Mouse (Mus musculus) spleen, adult 2 months (tissue): ENCODE results near the gene Hpd. TPM values are rescaled to one million over a fixed set of nuclear protein-coding genes. Genes with fewer than 3 reads are reported as not detected.
A peak's percentile ranks its signal among the peaks of the same experiment; 100 is the strongest.

Experiments used
- DNase-seq, 2 experiments: peaks; one replicate each; pipeline versions ENCODE4 v3.0.0 to v3.0.0-alpha.2; 2012 to 2021; ENCODE audit warnings: low spot score in 2 of 2, low read depth in 1 of 2
- H3K27ac ChIP-seq: fragments of 200-500 bp; 2 replicates; pipeline ENCODE4 v1.5.1; 2012; ENCODE audit warnings: low read length, inconsistent platforms; ENCODE audit not compliant: insufficient read depth
- H3K27me3 ChIP-seq: fragments of 200-500 bp; 2 replicates; pipeline ENCODE4 v1.6.1; 2012; ENCODE audit warnings: mild to moderate bottlenecking, moderate library complexity, low read length, inconsistent platforms; ENCODE audit not compliant: control insufficient read depth, insufficient read depth
- H3K36me3 ChIP-seq: fragments of 200-500 bp; 2 replicates; pipeline ENCODE4 v1.6.1; 2012; ENCODE audit warnings: mild to moderate bottlenecking, low read length, inconsistent platforms; ENCODE audit not compliant: control insufficient read depth, insufficient read depth
- H3K4me1 ChIP-seq: fragments of 200-500 bp; 2 replicates; pipeline ENCODE4 v1.6.1; 2011; ENCODE audit warnings: inconsistent platforms; ENCODE audit not compliant: control insufficient read depth, insufficient read depth, insufficient read length
- H3K4me3 ChIP-seq: fragments of 200-500 bp; 2 replicates; pipeline ENCODE4 v1.5.1; 2011; ENCODE audit warnings: mild to moderate bottlenecking, inconsistent platforms; ENCODE audit not compliant: insufficient read depth, insufficient read length; ENCODE audit errors: extremely low read depth
- CTCF ChIP-seq: fragments of 200-500 bp; IDR thresholded peaks from 2 replicates; pipeline ENCODE4 v1.5.1; 2011; ENCODE audit warnings: mild to moderate bottlenecking, inconsistent platforms; ENCODE audit not compliant: insufficient read depth, insufficient read length, insufficient replicate concordance; ENCODE audit errors: extremely low read depth
- POLR2A ChIP-seq: fragments of 200-500 bp; IDR thresholded peaks from 2 replicates; pipeline ENCODE4 v1.6.1; 2011; ENCODE audit warnings: low read depth, low read length, inconsistent platforms
- WGBS: fragments of 180-500 bp; shearing (Covaris S2); methylation state at CpG from one replicate; pipeline ENCODE4 v1.1.7; 2018; 5-methylcytosine and 5-hydroxymethylcytosine counted together
- polyA plus RNA-seq: library from polyadenylated mRNA; depleted of rRNA; stranded (reverse); fragments of >200 nt; gene quantifications from 2 replicates; pipeline ENCODE4 v1.2.3, GENCODE M21; 2012

Hpd gene
- polyA plus RNA-seq, 1 experiment: 0.37 TPM

GRCm38 (mm10) chr5:123170365-123170764 lies 12.2 kb downstream of the Hpd start:
- DNase-seq: no peak
- Histone ChIP-seq H3K4me1 (no peaks in the 10 kb centered on the region), H3K4me3 (no peak overlapping the region), H3K27me3 (no peaks in the 10 kb centered on the region), H3K36me3 (peaks cover 15% of the 10 kb centered on the region), H3K27ac (no peak overlapping the region)
- TF ChIP-seq CTCF: no peak
- no peak for TF ChIP-seq POLR2A
- 90% methylated on average over 9 of the region's 9 CpGs for WGBS

DNA sequence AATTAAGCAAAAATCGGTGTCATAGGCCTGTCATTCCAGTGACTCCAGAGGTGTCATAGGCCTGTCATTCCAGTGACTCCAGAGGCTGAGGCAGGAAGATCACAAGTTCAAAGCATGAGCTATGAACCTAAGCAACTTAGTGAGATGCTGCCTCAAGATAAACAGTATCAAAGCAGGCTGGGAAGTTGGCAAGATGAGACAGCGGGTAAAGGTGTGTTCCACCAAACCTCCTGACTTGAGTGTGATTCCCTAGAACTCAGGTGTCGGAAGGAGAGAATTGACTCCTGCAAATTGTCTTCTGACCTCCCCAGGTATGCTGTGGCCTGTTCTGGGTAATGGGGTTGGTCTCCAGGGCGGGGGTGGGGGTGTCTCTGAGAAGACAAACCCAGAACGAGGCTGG lies 13.2 kb downstream of the Hpd start, which contains the start of gene Psmd9:
Gene Psmd9, plus strand, starts transcription at position 130 of the 400 bp plus-strand sequence.
- no peaks in the 10 kb centered on the region for H3K4me1 ChIP-seq
- no peak within 1 kb of the TSS for H3K4me3 ChIP-seq
- WGBS: 81% methylated on average over 5 of the region's 5 CpGs
- no peak for DNase-seq
- TF ChIP-seq CTCF: no peak
- TF ChIP-seq POLR2A: no peak
- no peak within 1 kb of the TSS for H3K27ac ChIP-seq
- peaks cover 20% of the 10 kb centered on the region for H3K36me3 ChIP-seq
- H3K27me3 ChIP-seq: no peaks in the 10 kb centered on the region

- Histone ChIP-seq H3K27ac (no peak overlapping the region), H3K4me1 (no peaks in the 10 kb centered on the region), H3K36me3 (peaks cover 34% of the 10 kb centered on the region), H3K4me3 (no peak overlapping the region), H3K27me3 (no peaks in the 10 kb centered on the region)
- TF ChIP-seq POLR2A (no peak), CTCF (no peak)
- no peak for DNase-seq
- 25% methylated on average over 5 of the region's 5 CpGs for WGBS
Observed at GRCm38 (mm10) chr5:123167591-123167990, 14.9 kb downstream of the Hpd start.

- 83% methylated on average over 10 of the region's 10 CpGs for WGBS
- Histone ChIP-seq H3K4me1 (no peaks in the 10 kb centered on the region), H3K27me3 (no peaks in the 10 kb centered on the region), H3K27ac (no peak overlapping the region), H3K36me3 (peaks cover 43% of the 10 kb centered on the region), H3K4me3 (no peak overlapping the region)
- TF ChIP-seq POLR2A (no peak), CTCF (no peak)
- DNase-seq: no peak
Observed at GRCm38 (mm10) chr5:123166437-123166836, 16.1 kb downstream of the Hpd start.

- DNase-seq: peak in 1 of 2 experiments; percentile 2
- Histone ChIP-seq H3K4me3 (no peak overlapping the region), H3K4me1 (no peaks in the 10 kb centered on the region), H3K36me3 (peaks cover 73% of the 10 kb centered on the region), H3K27ac (no peak overlapping the region), H3K27me3 (no peaks in the 10 kb centered on the region)
- TF ChIP-seq POLR2A (no peak), CTCF (no peak)
- WGBS: 89% methylated on average over 9 of the region's 9 CpGs
Observed at GRCm38 (mm10) chr5:123162942-123163341, 19.6 kb downstream of the Hpd start.

- Histone ChIP-seq H3K27ac (no peak overlapping the region), H3K36me3 (peaks cover 70% of the 10 kb centered on the region), H3K4me3 (no peak overlapping the region), H3K4me1 (no peaks in the 10 kb centered on the region), H3K27me3 (no peaks in the 10 kb centered on the region)
- peak in 1 of 2 experiments; percentile 4 for DNase-seq
- WGBS: 93% methylated on average over 15 of the region's 15 CpGs
- TF ChIP-seq CTCF (no peak), POLR2A (no peak)
Observed at GRCm38 (mm10) chr5:123160341-123160740, 22.2 kb downstream of the Hpd start.

GRCm38 (mm10) chr5:123159866-123160265 lies 22.7 kb downstream of the Hpd start:
- TF ChIP-seq CTCF (no peak), POLR2A (no peak)
- Histone ChIP-seq H3K27ac (no peak overlapping the region), H3K4me1 (no peaks in the 10 kb centered on the region), H3K36me3 (peaks cover 70% of the 10 kb centered on the region), H3K27me3 (no peaks in the 10 kb centered on the region), H3K4me3 (no peak overlapping the region)
- 95% methylated on average over 15 of the region's 15 CpGs for WGBS
- DNase-seq: peak in 1 of 2 experiments; percentile 3
